Mouse (Mus musculus) testis, adult 2 months (tissue): ENCODE measurements around the gene Ndufa12.

ENCODE experiments used
- CTCF ChIP-seq: fragments of 200-500 bp; IDR thresholded peaks from 2 replicates; pipeline ENCODE4 v1.5.1; 2012; ENCODE audit warnings: low read depth, mild to moderate bottlenecking, inconsistent platforms, low read length, moderate library complexity; ENCODE audit not compliant: control insufficient read depth, insufficient read depth, insufficient replicate concordance
- POLR2A ChIP-seq: fragments of 200-500 bp; IDR thresholded peaks from 2 replicates; pipeline ENCODE4 v1.6.1; 2012; ENCODE audit warnings: low read depth, mild to moderate bottlenecking, inconsistent platforms, low read length, moderate library complexity; ENCODE audit not compliant: control insufficient read depth

DNA sequence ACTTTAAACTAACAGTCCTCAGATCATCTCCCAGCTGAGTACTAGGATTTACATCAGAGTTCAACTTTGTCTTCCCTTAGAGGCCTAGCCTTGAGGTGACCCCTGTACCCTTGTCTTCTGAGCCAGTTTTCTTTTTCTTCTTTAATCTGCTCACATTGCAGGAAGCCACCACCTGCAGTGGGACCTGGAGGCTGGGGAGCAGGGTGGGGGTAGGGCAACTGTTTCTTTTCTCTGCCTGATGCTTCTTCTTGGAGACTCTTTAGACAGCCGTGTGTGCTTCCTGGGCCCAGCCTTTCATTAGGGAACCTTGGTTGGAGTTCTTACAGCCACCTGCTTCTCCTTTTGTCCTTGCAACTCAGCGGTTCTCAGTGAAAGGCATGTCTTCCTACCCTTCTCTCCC lies 42.8 kb downstream of the Ndufa12 start:
- TF ChIP-seq POLR2A (no peak), CTCF (no peak)
